Mouse (Mus musculus): ENCODE data around the gene Wdr59.

DNA sequence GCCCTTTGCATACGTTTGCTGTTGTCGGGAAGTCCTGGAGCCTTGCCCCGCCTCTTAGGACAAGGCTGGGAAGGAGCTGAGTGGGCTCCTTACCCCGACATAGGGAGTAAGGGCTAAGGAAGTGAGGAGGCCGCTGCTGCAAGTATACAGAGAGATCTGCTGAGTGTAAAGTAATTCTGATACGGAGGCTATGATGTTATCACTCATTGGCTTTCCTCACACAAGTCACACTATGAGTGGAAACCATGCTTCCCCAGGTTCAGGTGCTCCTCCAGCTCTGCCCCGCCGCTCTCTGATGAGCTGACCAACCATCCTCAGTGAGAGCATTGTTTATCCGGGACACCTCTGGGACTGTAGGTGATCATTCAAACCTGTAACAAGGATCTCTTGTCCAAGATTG lies 44.4 kb upstream of the Wdr59 start:
- TF ChIP-seq CTCF (IDR thresholded peaks at IDR 0.05) (no peak), EP300 (IDR thresholded peaks at IDR 0.05; ENCODE audit: insufficient read depth, low read depth, low read length) (no peak)
